Mouse (Mus musculus): Measurements from ENCODE around the gene Ralgapa1.
"Not testable (repeated sequence)": the region's sequence is repeated elsewhere in the genome, so short reads cannot be mapped to it uniquely, and the experiment has no call there.

- not testable (repeated sequence) for TF ChIP-seq CTCF (IDR thresholded peaks at IDR 0.05; ENCODE audit: extremely low read depth, insufficient read depth, insufficient read length, insufficient replicate concordance); POLR2A (IDR thresholded peaks at IDR 0.05; ENCODE audit: low read depth, low read length)
Observed at GRCm38 (mm10) chr12:55554901-55555300, 266.1 kb downstream of the Ralgapa1 start.

All from spleen, adult 2 months (tissue).